7 mouse cellular contexts compared by ENCODE assay signal in the genomic region with DNA sequence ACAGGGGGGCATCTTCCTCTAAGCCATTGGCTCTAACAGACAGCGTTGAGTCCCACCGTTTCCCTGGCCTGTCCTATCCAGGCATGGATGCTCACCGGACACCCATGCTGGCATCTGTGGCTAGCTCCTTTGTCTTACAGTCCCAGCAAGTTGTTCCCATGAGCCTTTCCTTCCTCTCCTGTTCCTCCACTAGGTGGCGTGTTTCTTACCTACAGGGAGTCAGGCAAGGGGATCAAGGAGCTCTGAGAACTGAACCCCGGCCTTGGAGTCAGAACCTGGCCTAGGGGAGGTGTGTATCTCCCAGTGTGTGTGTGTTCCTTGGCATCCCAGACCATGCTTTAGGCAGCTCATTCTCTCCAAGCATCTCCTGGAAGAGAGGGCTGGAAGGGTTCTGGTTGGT. TPM values are rescaled to one million over a fixed set of nuclear protein-coding genes. Genes with fewer than 3 reads are reported as not detected.
A peak's percentile ranks its signal among the peaks of the same experiment; 100 is the strongest.
DNase-seq lines count a peak whose midpoint lies in the region; ATAC-seq and TF ChIP-seq lines count a peak whose summit lies in the region.

No protein-coding gene starts in this region.

- no peaks in the 10 kb centered on the region for H3K36me3 ChIP-seq in G1E (replicated peaks)

- peaks cover 8% of the 10 kb centered on the region for H3K4me1 ChIP-seq in G1E (ENCODE audit: insufficient read depth, low read depth, low read length)

- TF ChIP-seq CTCF in G1E (IDR thresholded peaks at IDR 0.05; ENCODE audit: low read depth, low read length), result no peak

- DNase-seq in layer of hippocampus, adult 11-12 months (ENCODE audit: low spot score), result peak; percentile 27
- DNase-seq in layer of hippocampus, adult 8-10 months (ENCODE audit: low spot score in 2 of 2), result no peak
- DNase-seq in G1E (ENCODE audit: low spot score), result peak; percentile 24
- DNase-seq in c-Kit-negative CD71-positive TER-119-positive erythroid progenitor cells, embryonic 14.5 days (ENCODE audit: low read depth, low spot score), result peak; percentile 77
- DNase-seq in kidney, postnatal 14 days, result peak; percentile 30
- DNase-seq in urinary bladder, adult 2 months (ENCODE audit: low spot score), result no peak
- DNase-seq in heart, adult 8-10 months (ENCODE audit: low spot score), result no peak

- H3K9me3 ChIP-seq in G1E (replicated peaks), result no peaks in the 10 kb centered on the region

- no peak overlapping the region for H3K4me3 ChIP-seq in G1E (ENCODE audit: low read depth, low read length)

- no peak for ATAC-seq in G1E (ENCODE audit: extremely low read depth, insufficient number of reproducible peaks, low FRiP score, poor library complexity, severe bottlenecking)

- peaks cover 5% of the 10 kb centered on the region for H3K27me3 ChIP-seq in G1E (ENCODE audit: insufficient read depth, low read length)

RNA-seq across cellular contexts. Expression of a gene that starts 27.7 kb away (rescaled TPM):
- 1 to 10 TPM; 2.0 to 2.8 (median 2.5) TPM for total RNA-seq in layer of hippocampus, adult 8-10 months (2022)
- total RNA-seq in G1E (2014; fragmentation: Nextera tagmentation) (not detected in 2 replicates), G1E (2017) (0.11 TPM in 1 of 2 replicates, not detected in the other)
- not detected in 2 replicates for polyA plus RNA-seq in G1E (2012)
- 0.03 and 0.07 TPM in 2 replicates for polyA plus RNA-seq in urinary bladder, adult 2 months (2012; rRNA removed)
- total RNA-seq in heart, adult 8-10 months (2022), result under 1 TPM in 1 of 4 experiments, not detected in 3; 0.13 TPM

RNA-seq across cellular contexts. Expression of a gene that starts 30.3 kb away (rescaled TPM):
- 100 to 1,000 TPM in 2 of 4 experiments, 10 to 100 TPM in 2; 45.5 to 340 (median 144) TPM for total RNA-seq in layer of hippocampus, adult 8-10 months (2022)
- total RNA-seq in G1E (2014; fragmentation: Nextera tagmentation) (7.4 TPM in 1 of 2 replicates, not detected in the other), G1E (2017) (not detected in 2 replicates)
- polyA plus RNA-seq in G1E (2012), result not detected in 2 replicates
- polyA plus RNA-seq in urinary bladder, adult 2 months (2012; rRNA removed), result 129 and 140 TPM in 2 replicates
- total RNA-seq in heart, adult 8-10 months (2022), result 10 to 100 TPM; 23.6 to 36.8 (median 31.2) TPM

RNA-seq across cellular contexts. Expression of a gene that starts 36.1 kb away (rescaled TPM):
- total RNA-seq in layer of hippocampus, adult 8-10 months (2022), result 100 to 1,000 TPM in 2 of 4 experiments, 10 to 100 TPM in 2; 28.3 to 233 (median 108) TPM
- total RNA-seq in G1E (2014; fragmentation: Nextera tagmentation) (not detected in 2 replicates), G1E (2017) (0.49 TPM in 1 of 2 replicates, not detected in the other)
- 0.04 and 0.07 TPM in 2 replicates for polyA plus RNA-seq in G1E (2012)
- 115 and 117 TPM in 2 replicates for polyA plus RNA-seq in urinary bladder, adult 2 months (2012; rRNA removed)
- total RNA-seq in heart, adult 8-10 months (2022), result 10 to 100 TPM; 21.6 to 30.2 (median 24.9) TPM

RNA-seq across cellular contexts. Expression of a gene that starts 42.9 kb away (rescaled TPM):
- 100 to 1,000 TPM in 2 of 4 experiments, 10 to 100 TPM in 2; 48.7 to 305 (median 140) TPM for total RNA-seq in layer of hippocampus, adult 8-10 months (2022)
- not detected in 2 replicates for total RNA-seq in G1E (2014; fragmentation: Nextera tagmentation)
- total RNA-seq in G1E (2017), result 0.16 TPM in 1 of 2 replicates, not detected in the other
- 0.09 TPM in 1 of 2 replicates, not detected in the other for polyA plus RNA-seq in G1E (2012)
- 160 and 175 TPM in 2 replicates for polyA plus RNA-seq in urinary bladder, adult 2 months (2012; rRNA removed)
- 10 to 100 TPM; 30.2 to 38.5 (median 31.2) TPM for total RNA-seq in heart, adult 8-10 months (2022)

Comparison
In these comparisons a context has a peak if more than half of its experiments do, and no peak if none do; other contexts are left out.
1. DNase-seq: peak in layer of hippocampus, adult 11-12 months (single experiment), G1E (single experiment), c-Kit-negative CD71-positive TER-119-positive erythroid progenitor cells, embryonic 14.5 days (single experiment) and kidney, postnatal 14 days (single experiment); none in layer of hippocampus, adult 8-10 months (0 of 2), urinary bladder, adult 2 months (single experiment) and heart, adult 8-10 months (single experiment).
2. RNA of a gene that starts 36.1 kb away (total RNA-seq): 28.3 to 233 TPM in layer of hippocampus, adult 8-10 months and 21.6 to 30.2 TPM in heart, adult 8-10 months; 0.49 TPM in G1E; every median in the first group is over 10 times any median in the second.